Mouse (Mus musculus) forebrain, embryonic 11.5 days (tissue): ENCODE measurements around the gene Flrt2. TPM values are rescaled to one million over a fixed set of nuclear protein-coding genes. Genes with fewer than 3 reads are reported as not detected.

Experiments used
- ATAC-seq: fragments of 200-750 bp; cut with Nextera tagmentation; replicated peaks from 2 replicates; pipeline ENCODE4 v1.8.0; 2017; ENCODE audit warnings: moderate TSS enrichment; ENCODE audit not compliant: low FRiP score
- DNase-seq: peaks from one replicate; pipeline ENCODE4 v3.0.0-alpha.2; 2017; ENCODE audit warnings: low spot score
- H3K27ac ChIP-seq: fragments of 300-500 bp; sonication (generic); 2 replicates; pipeline ENCODE4 v1.5.1; 2014; ENCODE audit warnings: low read depth, low read length
- H3K27me3 ChIP-seq: fragments of 300-500 bp; sonication (generic); 2 replicates; pipeline ENCODE4 v1.6.1; 2014; ENCODE audit warnings: mild to moderate bottlenecking, low read length, mixed read lengths; ENCODE audit not compliant: control insufficient read depth, insufficient read depth
- H3K36me3 ChIP-seq: fragments of 300-500 bp; sonication (generic); 2 replicates; pipeline ENCODE4 v1.6.1; 2014; ENCODE audit warnings: mild to moderate bottlenecking, low read length, moderate library complexity, mixed read lengths; ENCODE audit not compliant: control insufficient read depth, insufficient read depth
- H3K4me1 ChIP-seq: fragments of 300-500 bp; sonication (generic); replicated peaks from 2 replicates; pipeline ENCODE4 v1.6.1; 2014; ENCODE audit warnings: low read length, mixed read lengths; ENCODE audit not compliant: control insufficient read depth, insufficient read depth
- H3K4me2 ChIP-seq: fragments of 300-500 bp; sonication (generic); 2 replicates; pipeline ENCODE4 v1.6.1; 2014; ENCODE audit warnings: low read depth, mild to moderate bottlenecking, low read length, moderate library complexity, mixed read lengths; ENCODE audit not compliant: severe bottlenecking
- H3K4me3 ChIP-seq: fragments of 300-500 bp; sonication (generic); 2 replicates; pipeline ENCODE4 v1.5.1; 2014; ENCODE audit warnings: low read depth, low read length
- H3K9ac ChIP-seq: fragments of 300-500 bp; sonication (generic); 2 replicates; pipeline ENCODE4 v1.6.1; 2014; ENCODE audit warnings: low read length
- H3K9me3 ChIP-seq: fragments of 300-500 bp; sonication (generic); 2 replicates; pipeline ENCODE4 v1.6.1; 2016; ENCODE audit warnings: low read length, mixed read lengths; ENCODE audit not compliant: control insufficient read depth
- WGBS: fragments of 180-500 bp; shearing (Covaris S2); extraction: QIAGEN DNeasy Blood & Tissue Kit; methylation state at CpG from one replicate; pipeline ENCODE4 v1.1.7; 2014; 5-methylcytosine and 5-hydroxymethylcytosine counted together
- polyA plus RNA-seq: library from polyadenylated mRNA; unstranded; fragments of >200 nt; fragmentation: Nextera tagmentation; extraction: Ambion mirVana; gene quantifications from 2 replicates; pipeline ENCODE4 v1.2.1, GENCODE M21; 2014

Flrt2 gene
- polyA plus RNA-seq, 1 experiment from 2014 or later = 19.3 TPM

DNA sequence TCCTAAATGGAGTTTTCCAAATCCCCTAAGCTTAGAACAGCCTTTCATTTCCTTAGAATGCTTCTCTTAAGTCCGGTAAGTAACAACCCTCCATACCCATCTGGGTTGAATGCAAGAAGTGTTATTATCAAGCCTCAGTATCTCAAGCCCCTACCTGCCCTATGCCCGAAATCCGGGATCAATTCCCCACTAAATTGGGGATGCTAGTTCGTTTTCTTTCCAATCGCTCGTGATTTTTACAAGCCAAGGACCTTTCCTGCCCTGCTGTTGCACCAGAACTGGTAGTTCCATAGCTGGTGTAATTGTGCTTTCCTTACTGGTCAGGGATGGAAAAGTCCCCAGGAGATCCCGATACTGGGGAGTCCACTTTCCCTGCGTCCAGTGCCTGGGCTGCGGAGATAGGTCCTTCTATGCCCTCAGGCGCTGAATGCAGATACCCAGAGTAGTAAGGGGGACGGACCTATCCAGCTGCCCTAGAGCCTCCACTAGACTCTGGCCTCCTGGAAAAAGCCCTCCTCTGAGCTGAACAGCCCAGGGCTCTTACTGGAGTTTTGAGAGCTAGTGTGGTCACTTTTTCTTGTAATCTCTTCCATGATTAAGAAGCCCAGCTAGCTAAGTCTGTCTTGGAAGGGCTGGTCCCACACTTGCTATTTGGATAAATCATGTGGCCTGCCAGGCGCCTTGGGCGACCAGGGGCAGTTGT, 1.1 kb downstream of the Flrt2 start:
- ATAC-seq (no peak), DNase-seq (no peak)
- 1% methylated on average over 13 of the region's 13 CpGs for WGBS
- Histone ChIP-seq H3K9ac (no peak overlapping the region), H3K27ac (no peak overlapping the region), H3K27me3 (peaks cover 27% of the 10 kb centered on the region), H3K4me2 (peak overlapping the region; percentile 79), H3K9me3 (no peaks in the 10 kb centered on the region), H3K36me3 (no peaks in the 10 kb centered on the region), H3K4me1 (peaks cover 13% of the 10 kb centered on the region), H3K4me3 (peak overlapping the region; percentile 67)

DNA sequence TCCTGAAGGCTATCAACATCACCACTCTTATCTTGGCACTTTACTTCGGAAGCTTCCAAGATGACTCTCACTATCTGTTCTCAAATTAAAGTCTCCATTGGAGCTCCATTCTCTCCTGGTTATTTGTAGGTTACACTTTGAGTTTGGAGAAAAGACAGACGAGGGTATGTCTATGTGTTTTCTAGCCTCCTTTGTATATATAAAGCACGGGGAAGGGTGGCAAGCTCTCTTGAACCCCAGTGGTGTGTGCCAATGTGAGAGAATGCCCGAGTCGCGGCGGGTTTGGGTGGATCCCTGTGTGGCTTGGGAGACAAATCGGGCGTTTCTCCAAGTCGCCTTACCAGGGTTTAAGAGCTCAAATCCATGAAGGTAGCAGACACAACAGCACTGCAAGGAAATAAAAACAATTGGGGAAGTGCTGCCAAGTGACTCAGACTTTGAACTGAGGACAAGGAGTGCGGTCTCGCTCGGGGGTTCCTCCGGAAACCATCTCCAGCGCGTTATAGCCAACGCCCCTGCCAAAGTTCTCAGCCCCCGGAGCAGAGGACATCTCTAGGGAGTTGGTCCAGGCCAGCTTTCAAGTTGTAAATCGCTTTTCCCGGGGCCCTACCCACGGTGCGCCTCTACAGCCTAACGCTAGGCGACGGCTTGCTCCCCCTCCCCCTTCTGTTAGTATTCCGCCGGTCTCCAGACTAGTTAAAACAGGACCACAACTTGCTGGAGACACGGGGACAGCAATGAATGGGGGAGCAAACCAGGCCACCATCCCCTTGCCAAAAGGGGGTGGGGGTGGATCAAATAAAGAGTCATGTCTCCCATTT, 1.8 kb downstream of the Flrt2 start:
- H3K27ac ChIP-seq = no peak overlapping the region
- peaks cover 13% of the 10 kb centered on the region for H3K4me1 ChIP-seq
- peaks cover 27% of the 10 kb centered on the region for H3K27me3 ChIP-seq
- peak overlapping the region; percentile 39; the same call in 1 of the 2 replicates for H3K9ac ChIP-seq
- DNase-seq = peak; percentile 73
- under 1% methylated on average over 28 of the region's 28 CpGs for WGBS
- ATAC-seq = no peak
- H3K9me3 ChIP-seq = no peaks in the 10 kb centered on the region
- peak overlapping the region; percentile 79 for H3K4me2 ChIP-seq
- H3K4me3 ChIP-seq = peak overlapping the region; percentile 67
- no peaks in the 10 kb centered on the region for H3K36me3 ChIP-seq

DNA sequence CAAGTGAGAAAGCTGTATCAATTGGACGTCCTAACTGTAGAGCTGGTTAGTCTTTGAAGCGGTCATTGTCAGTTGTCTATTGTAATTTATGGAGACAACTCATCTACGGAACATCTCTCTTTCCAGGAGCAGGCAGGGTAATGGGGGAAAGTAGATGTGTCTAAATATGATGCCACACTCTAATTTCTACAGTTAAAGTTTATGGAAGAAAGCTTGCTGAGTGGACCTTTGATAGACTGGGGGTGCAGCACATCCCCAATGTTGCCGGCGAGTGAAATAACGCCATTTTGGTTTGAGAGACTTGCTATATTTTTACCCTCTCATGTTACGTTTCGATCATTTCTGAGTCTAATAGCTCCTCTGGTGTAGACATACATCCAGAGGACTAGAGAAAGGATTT, 2.5 kb downstream of the Flrt2 start:
- Histone ChIP-seq H3K9me3 (no peaks in the 10 kb centered on the region), H3K27ac (no peak overlapping the region), H3K4me3 (peak overlapping the region; percentile 67), H3K9ac (peak overlapping the region; percentile 39), H3K27me3 (peaks cover 27% of the 10 kb centered on the region), H3K4me1 (peaks cover 13% of the 10 kb centered on the region), H3K36me3 (no peaks in the 10 kb centered on the region), H3K4me2 (peak overlapping the region; percentile 79)
- ATAC-seq (peak; percentile 13; the same call in 1 of the 2 replicates), DNase-seq (no peak)
- under 1% methylated on average over 8 of the region's 8 CpGs for WGBS

DNA sequence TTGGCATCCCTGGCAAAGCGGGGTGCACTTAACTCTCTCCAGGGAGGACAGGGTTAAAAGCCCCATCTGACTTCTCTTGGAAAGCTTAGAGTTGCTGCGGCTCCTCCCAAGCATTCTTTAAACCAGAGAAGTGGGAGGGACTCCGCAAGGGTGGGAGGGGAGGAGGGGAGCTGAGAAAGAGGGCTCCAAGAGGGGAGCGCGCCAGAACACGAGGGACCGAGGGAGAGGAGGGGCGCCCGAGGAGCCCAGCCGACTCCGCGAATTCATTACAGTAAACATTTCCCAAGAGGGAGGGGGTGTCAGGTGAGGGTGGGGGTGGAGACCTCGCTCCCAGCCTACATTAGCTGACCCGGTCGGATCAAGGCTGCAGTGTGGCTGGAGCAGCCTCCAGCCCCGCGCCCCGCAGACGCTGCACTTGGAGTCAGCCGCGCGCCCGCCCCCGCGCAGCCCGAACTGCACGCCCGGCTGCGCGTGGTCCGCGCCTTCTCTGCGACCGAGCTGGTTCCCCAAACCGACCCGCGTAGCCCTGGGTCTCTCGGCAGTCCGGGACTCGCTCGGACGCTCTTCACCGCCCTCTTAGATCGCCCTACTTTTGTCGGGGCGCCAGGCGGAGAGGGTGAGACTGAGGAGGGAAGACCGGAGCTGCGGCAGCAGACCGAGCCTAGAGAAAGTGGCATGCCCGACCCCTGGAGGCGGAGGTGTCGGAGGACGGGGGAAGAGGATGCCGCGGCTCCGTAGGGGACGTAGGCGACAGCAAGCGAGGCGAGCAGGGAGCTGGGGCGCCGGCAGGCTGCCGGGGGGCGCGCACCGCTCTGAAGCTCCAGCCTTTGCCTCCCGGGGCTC, 3.2 kb downstream of the Flrt2 start:
- Histone ChIP-seq H3K4me1 (peaks cover 13% of the 10 kb centered on the region), H3K27ac (peak overlapping the region; percentile 79), H3K9me3 (no peaks in the 10 kb centered on the region), H3K4me3 (peak overlapping the region; percentile 67), H3K27me3 (peaks cover 27% of the 10 kb centered on the region), H3K9ac (peak overlapping the region; percentile 82), H3K4me2 (peak overlapping the region; percentile 79), H3K36me3 (no peaks in the 10 kb centered on the region)
- WGBS = 1% methylated on average over 67 of the region's 68 CpGs
- DNase-seq (peak; percentile 91), ATAC-seq (peak; percentile 92)

DNA sequence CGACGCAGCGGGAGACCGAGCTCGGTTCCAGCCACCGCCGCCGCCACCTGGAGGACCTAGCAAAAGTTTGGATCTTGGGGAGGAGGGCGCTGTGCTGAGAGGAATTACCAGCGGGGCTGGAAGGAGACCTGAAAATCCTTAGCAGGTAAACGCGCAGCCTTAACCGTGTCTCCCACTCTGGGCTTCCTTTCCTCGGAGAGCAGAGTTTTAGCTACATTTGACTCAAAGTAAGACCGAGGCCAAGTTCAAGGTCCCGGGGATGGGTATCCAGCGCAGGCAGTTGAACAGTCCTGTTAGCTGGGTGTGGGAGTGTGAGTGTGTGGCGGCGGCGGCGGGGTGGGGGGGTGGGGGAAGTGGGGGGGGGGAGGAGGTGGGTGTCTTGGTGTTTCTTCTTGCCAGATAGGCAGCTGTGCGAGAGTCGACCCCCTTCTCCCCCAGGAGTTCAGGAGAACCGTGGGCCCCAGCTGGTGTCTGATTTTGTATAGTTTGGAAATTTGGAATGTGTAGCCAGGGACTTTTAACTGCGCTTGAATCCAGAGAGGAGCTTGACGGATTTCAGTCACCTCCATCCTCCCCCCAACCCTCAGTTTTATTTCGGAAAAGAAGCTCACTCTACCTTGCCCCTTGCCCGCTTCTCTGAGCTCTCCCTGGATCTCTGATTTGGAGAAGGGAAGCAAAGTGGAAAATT, 4.0 kb downstream of the Flrt2 start:
- Histone ChIP-seq H3K9ac (peak overlapping the region; percentile 82), H3K4me1 (peaks cover 13% of the 10 kb centered on the region), H3K27me3 (peaks cover 26% of the 10 kb centered on the region), H3K27ac (peak overlapping the region; percentile 79), H3K36me3 (no peaks in the 10 kb centered on the region), H3K4me2 (peak overlapping the region; percentile 79), H3K9me3 (no peaks in the 10 kb centered on the region), H3K4me3 (peak overlapping the region; percentile 67)
- DNase-seq (no peak), ATAC-seq (peak; percentile 10)
- WGBS = 1% methylated on average over 28 of the region's 28 CpGs

DNA sequence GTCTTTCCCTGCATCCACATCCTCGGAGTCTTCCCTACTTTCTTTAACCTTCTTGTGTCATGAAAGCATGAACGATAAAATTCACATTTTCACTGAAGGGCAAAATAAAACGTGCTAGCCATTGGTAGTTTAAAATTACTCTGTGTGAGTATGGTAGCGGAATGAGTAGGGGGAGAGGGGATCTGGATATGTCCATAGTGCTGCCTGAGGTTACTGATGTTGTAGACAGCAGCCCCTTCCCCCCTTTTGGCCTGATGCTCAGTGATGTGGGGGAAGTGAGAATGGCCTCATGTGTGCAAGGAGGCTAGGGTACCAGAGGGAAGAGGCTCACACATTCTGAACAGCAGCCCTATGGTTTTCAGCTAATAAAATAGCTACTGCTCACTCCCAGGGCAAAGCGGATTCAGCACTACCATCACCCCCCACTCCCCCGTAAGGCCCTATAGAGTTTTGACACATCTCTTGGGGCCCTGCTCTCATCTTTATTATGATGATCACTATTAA, 4.5 kb downstream of the Flrt2 start:
- Histone ChIP-seq H3K4me1 (peaks cover 12% of the 10 kb centered on the region), H3K4me2 (peak overlapping the region; percentile 79), H3K27ac (no peak overlapping the region), H3K4me3 (peak overlapping the region; percentile 67), H3K27me3 (peaks cover 20% of the 10 kb centered on the region), H3K9ac (peak overlapping the region; percentile 82; the same call in 1 of the 2 replicates), H3K9me3 (no peaks in the 10 kb centered on the region), H3K36me3 (no peaks in the 10 kb centered on the region)
- DNase-seq (peak; percentile 56), ATAC-seq (no peak)
- 3% methylated on average over 6 of the region's 6 CpGs for WGBS

DNA sequence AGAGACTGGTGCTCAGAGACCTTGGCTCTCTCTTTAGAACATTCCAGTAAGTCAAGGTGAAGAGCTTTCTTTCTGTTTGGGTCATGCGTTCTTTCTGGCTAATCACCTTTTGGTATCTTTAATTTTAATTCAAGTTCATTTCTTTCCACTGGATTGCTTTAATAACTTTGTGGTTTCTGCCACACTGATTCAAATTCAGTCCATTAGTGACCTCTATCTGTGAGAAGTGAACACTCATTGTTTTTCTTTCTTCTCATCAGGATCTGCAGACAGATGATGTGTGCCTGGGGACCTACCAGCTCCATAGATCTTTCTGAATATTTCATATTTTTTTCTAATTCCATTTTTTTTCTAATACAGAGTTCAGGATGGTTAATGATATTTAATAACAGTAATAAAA, 6.5 kb downstream of the Flrt2 start:
- Histone ChIP-seq H3K36me3 (no peaks in the 10 kb centered on the region), H3K9me3 (no peaks in the 10 kb centered on the region), H3K4me1 (peaks cover 6% of the 10 kb centered on the region; the same call in 1 of the 2 replicates), H3K27me3 (peaks cover 2% of the 10 kb centered on the region; the same call in 1 of the 2 replicates), H3K9ac (no peak overlapping the region), H3K4me2 (peak overlapping the region; percentile 9; the same call in 1 of the 2 replicates), H3K27ac (no peak overlapping the region), H3K4me3 (0 out of 2 replicates have a peak overlapping the region, but pooled peaks have one; percentile 67)
- WGBS = 76% methylated on average over 1 of the region's 1 CpGs
- ATAC-seq (no peak), DNase-seq (no peak)
